Mouse (Mus musculus) MEL-GATA-1-ER (cell line): ENCODE measurements at regions not wholly inside any gene's neighbourhood (a gene's known extent, or its start where the extent isn't known, plus 50 kb on each side); places are given as distances from the start of the nearest gene placed in this dataset.

ENCODE experiments used
- DNase-seq: peaks from one replicate; pipeline ENCODE4 v3.0.0-alpha.2; 2012; ENCODE audit warnings: low read depth; ENCODE audit errors: extremely low read depth

- DNase-seq: no peak
These were observed 61.0 kb upstream of the Lpcat1 start for GRCm38 (mm10) chr13:73405720-73406629.

- no peak for DNase-seq
These were observed 66.1 kb upstream of the Lpcat1 start for GRCm38 (mm10) chr13:73400921-73401320.

- DNase-seq: no peak
These were observed 68.7 kb upstream of the Ndufs6 start for GRCm38 (mm10) chr13:73397033-73397432.

GRCm38 (mm10) chr13:73395856-73396255 lies 67.5 kb upstream of the Ndufs6 start:
- no peak for DNase-seq

- DNase-seq: no peak
These were observed 60.7 kb upstream of the Ndufs6 start for GRCm38 (mm10) chr13:73389051-73389450.

GRCm38 (mm10) chr13:73383585-73383984 lies 55.2 kb upstream of the Ndufs6 start:
- DNase-seq: peak; percentile 31
